Mouse (Mus musculus) frontal cortex, postnatal 14 days (tissue): Measurements from ENCODE around the gene Gab3.

Experiments used
- DNase-seq, 2 experiments: peaks; one replicate each; pipeline ENCODE4 v3.0.0; 2022; ENCODE audit warnings: low spot score in 2 of 2

Gab3 gene

DNA sequence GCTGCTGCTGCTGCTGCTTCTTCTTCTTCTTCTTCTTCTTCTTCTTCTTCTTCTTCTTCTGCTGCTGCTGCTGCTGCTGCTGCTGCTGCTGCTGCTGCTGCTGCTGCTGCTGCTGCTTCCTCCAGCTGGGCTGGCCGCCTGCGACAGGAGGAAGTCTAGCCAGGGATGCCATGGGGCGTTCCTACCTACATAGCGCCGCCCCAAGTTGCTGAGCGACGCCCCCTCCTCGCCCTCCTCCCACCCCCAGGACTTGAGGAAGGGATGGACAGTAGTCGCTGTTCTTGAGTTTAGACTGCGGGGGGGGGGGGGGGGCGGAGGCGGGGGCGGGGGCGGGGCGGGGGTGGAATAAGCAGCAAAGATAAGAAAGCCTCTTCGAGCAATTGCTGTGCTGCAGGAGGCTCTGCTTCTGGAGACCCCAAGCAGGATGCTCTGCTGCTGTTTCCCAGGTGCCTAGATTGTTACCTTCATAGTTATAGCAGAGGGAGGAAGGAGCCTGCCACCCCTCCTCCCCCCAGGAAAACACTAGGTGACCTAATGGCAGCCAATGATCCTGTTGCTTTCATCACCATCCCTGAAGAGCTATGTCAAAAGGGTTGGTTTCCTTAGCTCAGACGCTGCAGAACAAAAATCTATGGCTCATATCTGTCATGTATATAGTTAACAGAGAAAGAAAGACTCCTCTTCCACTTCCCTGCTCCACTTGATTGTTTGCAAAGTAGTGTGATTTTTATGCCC is at the start of gene Gab3:
Gab3 (minus strand) TSS at position 685 of the 735 bp plus-strand sequence.
- peak in 1 of 2 experiments; percentile 8 for DNase-seq

DNA sequence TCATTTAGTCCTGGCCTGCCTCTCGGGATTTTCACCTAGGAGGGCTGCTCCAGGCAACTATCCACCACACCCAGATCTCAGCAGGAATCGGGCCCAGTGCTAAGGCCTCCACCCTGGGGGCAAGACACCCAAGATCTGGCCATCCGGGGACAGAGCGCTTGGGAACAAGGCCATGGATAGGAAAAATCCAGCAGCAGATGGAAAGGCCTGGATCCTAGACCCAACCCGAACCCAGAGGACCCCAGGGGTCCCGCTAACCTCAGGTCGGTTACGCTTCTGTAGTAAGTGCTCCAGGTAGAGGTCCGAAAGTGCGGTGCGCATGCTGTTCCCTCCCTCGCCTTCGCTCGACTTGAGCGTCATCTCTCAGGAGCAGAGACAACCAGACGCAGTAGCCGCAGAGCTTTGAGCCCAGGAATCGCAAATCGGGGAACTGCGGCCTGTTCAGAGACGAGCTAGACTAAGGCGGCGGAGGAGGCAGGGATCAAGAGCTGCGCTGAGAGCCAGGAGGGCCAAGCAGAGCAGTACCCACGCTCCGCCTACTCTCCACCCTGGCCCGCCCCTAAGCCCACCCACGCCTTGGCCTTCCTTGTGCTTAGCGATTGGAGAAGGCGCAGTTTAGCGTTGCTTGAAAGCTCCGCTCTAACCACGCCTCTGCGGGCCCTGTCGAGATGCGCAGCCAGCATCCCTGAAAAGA is 45.4 kb upstream of the Gab3 start, which contains the start of gene Mpp1:
Mpp1 (minus strand) TSS at position 550 of the 694 bp plus-strand sequence.
- peak; percentile 37 to 50 for DNase-seq

DNA sequence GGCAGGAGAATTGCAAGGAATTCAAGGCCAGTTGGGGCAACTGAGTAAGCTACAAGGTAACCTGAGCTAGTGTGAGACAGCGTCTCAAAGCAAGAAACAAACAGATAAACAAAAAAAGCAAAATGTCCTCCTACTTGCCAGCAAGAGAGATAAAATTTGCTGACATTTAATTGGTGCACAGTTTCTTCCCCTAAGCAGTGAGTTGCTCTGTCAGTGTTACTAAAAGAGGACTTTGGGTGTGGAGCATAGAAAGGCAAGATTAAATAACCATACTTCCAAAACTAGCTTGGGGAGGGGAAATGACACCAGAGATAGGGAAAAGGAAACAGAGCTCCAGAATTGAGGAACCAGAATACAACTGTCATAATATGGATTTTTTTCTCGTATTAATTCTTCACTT is 44.2 kb upstream of the Gab3 start:
- no peak for DNase-seq

DNA sequence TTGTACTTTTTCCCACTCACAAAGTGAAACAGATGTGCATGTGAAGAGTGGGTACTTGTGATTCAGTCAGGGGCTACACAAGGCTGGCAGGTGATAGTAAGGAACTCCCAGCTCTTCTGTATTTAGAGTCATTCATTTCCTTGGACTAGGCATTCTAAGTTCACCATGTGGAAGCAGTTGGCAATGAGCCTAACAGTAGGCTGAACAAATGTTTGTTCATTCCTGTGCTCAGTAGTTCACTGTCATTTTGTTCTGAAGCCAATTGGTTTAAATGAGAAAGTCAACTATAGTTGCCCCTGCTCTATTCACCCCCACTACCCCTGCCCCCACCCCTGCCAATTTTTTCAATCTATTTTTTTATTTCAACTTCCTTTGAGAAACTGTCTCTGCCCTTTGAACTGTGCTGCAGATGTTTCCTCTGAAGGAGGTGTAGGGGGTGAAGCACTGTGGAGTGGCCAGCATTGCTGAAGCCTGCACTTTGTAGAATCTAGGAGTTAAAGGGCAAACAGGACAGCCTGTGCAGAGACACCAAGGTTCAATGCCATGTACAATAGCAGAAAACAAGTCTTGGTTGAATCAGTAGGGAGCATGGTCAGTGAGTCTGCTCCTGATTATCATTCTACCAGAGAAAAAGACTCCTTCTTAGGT is 43.2 kb upstream of the Gab3 start:
- no peak for DNase-seq

DNA sequence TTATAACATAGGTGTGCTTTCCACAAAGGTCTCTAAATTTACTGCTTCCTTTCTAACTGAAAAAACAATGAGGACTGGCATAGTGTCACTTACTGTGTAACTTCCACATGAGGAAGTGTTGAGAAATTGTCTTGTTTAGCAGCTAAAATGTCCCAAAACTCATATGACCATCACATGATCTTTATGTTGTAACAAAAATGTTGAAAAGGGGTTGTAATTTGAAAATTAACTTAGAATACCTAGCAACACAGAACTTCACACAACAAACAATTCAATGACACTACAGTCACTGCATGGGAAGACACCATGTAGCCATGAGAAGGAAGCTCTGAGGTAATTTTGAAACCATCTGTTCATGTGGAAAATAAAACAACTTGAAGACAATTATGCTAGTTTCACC is 41.6 kb upstream of the Gab3 start:
- no peak for DNase-seq

DNA sequence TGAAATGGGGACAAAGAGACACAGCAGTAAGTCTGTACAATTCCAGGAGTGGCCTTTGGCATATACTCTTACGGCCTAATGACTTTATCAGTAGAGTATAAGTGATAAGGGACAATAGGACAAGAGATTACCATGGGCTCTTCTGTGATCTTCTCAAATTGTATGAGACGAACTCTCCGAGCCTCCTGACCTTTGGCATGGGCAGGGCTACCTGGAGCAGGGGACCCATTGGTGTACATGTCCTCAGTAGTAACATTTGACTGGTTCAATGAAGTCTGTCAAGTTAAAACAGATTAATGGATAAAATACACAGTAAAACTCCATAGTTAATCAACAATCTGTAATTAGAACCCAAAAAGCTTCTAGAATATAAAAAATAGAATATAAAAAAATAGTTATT is 40.3 kb upstream of the Gab3 start:
- DNase-seq, result no peak

DNA sequence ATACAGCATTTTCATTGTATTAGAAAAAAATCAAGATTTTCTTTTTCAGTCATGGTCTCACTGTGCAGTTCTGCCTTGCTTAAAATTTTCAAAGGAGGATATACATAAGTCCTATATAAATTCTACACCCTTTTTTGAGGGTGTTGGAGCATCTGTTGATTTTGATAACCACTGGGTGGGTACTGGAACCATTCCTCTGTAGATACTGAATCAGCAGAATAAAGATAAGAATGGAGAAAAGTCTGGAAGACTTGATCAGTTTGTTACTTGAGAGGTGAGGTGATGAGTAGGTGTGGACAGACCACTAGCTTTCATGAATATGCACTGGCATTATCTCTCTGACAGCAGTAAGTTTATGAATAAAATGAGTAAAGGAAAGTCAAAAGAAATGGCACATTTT is 30.3 kb upstream of the Gab3 start:
- DNase-seq, result no peak

DNA sequence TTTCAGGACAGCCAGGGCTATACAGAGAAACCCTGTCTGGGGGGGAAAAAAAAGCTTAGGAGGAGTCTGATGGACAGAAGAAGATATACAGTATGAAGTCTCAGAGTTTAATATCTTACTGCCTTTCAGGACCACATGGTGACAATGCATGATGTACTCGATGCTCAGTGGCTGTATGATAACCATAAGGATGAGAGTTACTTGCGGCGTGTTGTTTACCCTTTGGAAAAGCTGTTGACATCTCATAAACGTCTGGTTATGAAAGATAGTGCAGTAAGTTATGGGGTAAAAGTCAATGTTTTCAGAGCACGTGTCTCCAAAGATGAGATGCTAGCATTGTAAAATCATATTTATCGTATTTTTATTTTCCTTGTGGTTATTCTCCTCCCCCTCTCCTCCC is 17.0 kb upstream of the Gab3 start:
- DNase-seq, result no peak

DNA sequence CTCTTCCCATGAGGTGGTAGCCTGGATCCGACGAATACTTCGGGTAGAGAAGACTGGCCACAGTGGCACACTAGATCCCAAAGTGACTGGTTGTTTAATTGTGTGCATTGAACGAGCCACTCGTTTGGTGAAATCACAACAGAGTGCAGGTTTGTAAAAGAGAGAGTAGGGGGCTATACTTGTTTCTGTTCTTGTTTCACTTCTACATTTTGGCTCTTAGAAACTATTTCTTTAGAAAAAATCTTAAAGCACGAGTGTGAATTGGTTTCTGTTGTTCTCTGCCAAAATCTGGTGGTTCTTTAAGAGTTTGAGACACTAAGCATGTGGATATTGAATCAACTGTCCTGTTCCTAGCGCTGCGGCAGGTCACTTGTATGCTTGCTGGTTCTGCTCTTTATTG is 13.5 kb upstream of the Gab3 start:
- no peak for DNase-seq

DNA sequence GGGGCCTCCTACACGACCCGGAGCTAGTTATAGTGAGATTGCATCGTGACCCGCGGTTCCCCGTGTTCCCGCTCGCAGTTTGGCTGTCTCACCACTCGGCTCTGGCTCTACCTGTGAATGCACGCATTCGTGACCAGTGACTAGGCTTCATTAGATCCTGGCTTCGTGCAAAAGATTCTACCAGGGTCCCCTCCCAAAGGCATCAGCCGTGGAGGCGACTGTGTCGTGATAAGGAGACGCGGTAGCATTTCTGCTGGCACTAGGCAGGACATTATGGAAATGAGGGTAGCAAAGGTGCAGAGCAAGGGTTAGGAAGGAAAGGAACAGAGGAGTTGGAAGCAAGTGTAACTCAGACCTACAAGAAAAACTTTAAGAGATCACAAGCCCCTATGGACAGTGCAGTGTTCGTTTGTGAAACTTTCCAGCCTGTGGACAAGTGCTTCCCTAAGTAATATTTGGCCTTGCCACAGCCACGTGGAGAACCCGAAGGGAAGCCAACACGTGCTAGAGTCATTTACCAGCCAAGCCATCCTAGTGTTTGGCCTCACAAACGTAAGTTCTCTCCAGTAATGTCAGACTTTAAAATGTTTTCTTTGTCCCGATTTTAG is 11.0 kb upstream of the Gab3 start:
- no peak for DNase-seq

DNA sequence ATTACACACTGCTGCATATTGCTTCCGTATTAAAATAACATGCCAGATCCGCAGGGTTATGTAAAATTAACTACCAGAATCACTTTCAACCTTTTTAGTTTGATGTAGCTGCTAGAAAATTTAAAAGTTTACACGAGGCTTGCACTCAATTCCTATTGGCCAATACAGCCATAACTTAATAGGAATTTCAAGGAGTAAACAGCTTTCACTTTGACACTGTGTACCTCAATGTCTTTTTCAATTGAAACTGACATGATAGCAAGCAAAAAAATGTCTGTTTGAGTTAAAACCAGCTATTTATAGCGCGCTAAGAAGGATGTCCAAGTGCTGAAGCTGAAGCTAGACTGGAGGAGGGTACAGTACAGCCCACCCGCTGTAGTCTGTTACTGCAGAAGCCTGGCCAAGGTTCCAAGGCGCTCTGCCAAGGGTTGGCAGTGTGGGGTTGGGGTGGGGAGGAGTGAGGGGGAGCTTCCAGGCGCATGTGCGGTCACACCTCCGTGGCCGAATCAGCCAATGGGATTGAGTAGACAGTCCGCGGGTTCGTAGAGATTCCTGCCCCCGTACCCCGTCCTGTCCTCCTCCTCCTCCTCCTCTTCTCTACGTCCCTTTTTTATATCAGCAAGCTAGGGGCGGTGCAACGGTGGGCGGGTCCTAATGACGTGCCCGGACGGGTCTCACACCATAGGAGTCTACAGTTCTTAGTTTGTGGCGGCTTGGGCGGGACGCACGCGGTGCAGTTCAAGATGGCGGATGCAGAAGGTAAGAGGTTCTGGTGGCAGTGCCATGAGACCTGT is 10.3 kb upstream of the Gab3 start, which contains the start of gene Dkc1:
Dkc1 (plus strand) TSS at position 486 of the 794 bp plus-strand sequence.
- DNase-seq, result peak; percentile 76 to 89

DNA sequence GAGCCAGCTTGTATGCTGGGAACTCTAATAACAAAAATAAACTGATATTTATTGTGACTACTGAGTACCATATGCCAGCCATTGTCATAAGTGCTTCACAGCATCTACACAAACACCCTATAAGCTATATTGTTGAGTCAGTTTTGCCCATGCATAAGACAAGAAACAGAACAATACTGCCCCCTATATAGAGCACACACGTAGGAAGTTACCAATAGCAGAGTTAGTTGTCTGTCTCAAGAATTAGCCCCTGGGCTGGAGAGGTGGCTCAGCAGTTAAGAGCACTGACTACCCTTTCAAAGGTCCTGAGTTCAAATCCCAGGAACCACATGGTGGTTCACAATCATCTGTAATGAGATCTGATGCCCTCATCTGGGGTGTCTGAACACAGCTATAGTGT is 396 bp upstream of the Gab3 start:
- no peak for DNase-seq

DNA sequence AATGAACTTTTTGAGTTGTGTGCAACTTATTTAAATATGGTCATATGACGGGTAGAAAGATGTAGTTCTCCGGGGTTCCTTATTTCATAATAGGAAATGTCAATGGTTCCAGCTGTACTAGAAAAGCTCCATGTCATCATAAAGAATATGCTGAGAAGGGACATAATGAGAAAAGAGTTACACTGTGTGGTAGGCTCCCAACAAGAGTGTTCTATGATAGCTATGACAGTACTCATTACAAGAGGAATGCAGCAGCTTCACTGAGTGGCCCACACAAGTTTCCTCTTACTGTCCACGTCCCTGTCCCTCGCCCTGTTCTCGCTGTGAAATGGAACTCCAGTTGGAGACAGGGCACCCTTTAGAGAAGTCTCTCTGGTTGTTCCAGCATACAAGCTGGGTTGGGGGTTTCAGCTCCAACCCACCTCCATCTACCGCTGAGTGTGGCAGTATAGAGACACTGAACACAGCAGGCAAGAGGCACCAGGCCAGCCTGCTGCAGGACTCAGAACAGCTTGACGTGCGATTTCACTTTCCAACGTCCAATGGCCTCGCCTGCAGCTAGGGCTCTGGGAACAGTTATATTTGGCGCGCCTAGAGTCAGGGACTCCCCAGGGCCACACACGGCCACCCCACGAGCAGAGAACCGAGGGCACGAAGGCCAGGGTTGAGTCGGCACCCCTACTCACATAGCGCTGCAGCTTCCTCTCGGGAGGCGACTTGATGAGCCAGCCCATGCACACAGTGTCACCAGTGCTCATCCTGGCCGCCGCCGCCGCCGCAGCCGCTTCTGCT is 1.1 kb downstream of the Gab3 start:
- DNase-seq, result peak in 1 of 2 experiments; percentile 10

DNA sequence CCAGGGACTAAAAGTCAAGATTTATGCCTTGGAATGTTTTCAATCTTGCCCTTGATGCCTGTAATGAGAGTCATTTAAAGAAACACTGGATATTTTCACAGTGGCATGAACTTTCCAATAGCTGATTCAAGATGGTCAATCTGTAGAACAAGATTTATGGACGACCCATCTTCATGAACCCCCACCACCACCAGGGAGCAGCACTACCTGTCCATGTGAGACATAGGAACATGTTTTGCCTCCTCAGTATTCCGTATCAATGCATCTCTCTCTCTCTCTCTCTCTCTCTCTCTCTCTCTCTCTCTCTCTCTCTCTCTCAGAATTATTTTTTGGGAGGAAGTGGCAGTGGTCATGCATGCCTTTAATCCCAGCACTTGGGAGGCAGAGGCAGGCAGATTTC is 2.9 kb downstream of the Gab3 start:
- DNase-seq, result no peak

DNA sequence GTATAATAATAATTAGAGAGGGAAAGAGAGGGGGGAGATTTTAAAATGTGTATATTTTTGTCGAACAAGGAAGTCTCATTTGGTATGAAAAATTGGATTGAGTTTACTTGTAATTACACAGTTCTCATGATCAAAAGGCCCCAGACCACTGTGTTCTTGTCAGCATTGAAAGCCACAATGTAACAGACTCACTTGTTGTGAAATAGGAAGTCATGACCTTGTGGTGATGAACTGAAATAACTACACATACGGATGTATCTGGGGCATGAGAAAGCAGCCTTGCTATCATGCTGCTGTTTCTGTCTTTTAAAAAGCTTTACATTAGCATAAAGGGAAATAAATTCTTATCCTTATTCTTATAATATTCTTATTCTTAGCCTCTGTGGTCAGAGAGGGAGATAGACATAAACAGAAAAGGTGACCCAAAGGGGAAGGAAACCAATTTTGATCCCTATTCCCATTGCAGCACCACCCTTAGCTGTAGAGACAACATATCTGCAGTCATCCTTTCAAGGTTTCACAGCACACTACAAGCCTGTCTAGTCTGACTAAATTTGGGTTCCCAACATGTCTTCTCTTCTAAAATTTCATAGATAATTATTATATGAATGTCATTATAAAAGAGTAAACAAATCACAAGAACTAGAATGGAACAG is 29.0 kb downstream of the Gab3 start:
- DNase-seq, result no peak

DNA sequence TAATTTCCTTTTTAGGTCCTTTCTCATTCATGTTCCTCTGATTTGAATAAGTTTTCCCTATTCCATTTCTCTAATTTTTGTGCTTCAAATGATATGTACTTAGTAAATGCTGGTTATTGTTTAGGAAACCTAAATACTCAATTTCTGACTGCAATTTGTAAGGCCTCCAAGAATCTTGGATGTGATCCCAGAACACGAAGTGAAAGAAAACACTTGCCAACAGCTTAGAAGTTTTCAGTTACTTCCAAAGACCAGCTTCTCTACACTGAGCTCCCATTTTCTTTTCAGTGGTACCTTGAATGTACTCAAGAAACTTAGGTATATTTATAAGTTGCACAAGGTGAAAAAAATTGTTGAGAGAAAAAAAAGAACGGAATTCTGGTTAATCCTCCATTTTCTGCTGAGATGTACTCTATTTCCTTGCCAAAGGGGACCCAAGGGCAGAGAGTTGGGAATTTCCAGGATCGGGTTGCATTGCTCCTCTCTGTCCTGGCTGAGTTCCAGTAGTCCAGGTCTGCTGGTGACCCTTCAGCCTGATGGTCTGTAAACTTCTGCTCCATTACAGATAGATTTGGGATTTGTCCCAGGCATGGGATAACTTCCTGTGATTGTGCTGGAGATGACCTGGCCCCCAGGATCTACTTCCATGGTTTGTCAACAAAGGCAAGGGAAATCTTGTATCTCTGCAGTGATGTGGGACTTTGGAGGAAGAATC is 38.2 kb downstream of the Gab3 start:
- DNase-seq, result no peak

DNA sequence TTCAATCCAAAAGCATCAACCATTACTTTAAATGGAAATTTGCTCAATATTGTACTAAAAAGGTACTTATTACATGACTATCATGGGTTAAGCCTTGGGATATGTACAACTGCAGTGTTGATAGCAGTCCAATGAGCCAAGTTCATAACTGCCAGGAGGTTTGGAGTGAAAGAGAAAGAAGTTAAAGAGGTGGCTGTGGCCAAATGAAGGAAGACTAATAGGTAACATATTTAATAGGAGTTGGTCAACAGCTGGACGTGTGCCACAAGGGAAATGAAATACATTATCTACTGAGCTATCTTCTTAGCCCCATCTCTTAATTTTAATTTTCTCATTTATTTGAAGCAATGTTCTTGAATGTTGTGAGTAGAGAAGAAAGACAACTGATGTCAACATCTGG is 39.3 kb downstream of the Gab3 start:
- DNase-seq, result no peak

DNA sequence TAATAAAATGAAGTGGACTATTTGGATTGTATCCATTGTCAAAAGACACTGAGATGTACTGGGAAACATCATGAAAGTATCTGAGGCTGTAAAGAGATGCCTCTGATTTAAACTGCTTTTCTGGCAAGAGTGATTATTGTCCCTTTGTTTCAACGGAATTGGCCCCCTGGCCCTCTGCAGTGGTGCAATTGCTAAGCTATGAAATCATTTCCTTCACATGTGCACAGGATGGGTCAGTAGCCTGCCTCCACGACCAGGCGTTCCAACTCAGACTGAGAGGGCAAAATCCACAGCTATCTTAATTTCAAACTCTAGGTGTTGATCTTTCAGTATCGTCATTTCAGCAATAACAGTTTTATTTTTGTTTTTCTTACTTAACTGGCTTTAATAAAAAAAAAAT is 40.7 kb downstream of the Gab3 start:
- DNase-seq, result no peak

DNA sequence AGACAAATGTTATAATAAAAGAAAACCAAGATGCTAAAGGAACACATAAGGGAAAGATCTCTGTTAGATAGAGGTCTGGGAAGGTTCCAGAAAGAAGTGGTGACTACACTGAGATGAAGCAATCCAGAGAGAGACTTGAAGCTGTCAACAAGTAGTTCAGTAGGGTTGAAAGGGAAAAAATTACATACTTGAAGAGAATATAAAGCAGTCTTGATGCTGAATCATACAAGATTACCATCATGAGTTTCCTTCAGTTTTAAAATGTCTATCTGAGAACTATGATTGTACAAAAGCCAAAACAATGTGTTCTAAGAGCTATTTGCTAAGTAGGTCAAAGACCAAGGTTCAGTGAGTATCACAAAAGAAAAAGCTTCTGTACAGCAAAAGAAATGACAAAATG is 48.6 kb downstream of the Gab3 start:
- DNase-seq, result no peak

DNA sequence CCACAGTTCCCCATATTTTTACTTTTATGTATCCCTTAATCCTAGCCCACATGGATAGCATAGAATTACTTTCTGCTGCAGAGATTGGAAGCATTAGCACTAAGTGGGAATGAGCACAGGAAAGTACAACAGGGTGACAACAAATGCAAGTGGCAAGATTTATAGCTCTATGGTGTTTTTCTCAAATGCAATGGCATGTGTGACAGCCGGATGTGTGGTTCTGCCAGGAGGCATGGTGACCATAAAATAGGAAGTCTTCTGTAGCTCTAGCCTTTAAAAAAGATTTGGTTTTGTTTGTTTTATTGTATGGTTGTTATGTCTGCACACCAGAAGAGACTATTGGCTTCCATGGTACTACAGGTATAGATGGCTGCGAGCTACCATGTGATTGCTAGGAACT is 50.1 kb downstream of the Gab3 start:
- no peak for DNase-seq
